ENCODE assay signal across 29 mouse cellular contexts in genomic region chrX:63136873-63137504, GRCm38 (mm10).
A peak's percentile ranks its signal among the peaks of the same experiment; 100 is the strongest.
DNase-seq lines count a peak whose midpoint lies in the region; ATAC-seq and TF ChIP-seq lines count a peak whose summit lies in the region.
"Had no signal": no experiment of that assay in that cellular context is flagged by ENCODE, and none has a peak within 500 bp of the region (broad histone marks: within the 10 kb centered on the region; RNA-seq: fewer than 3 reads in every experiment).

No protein-coding gene starts in this region.

- TF ChIP-seq CTCF in hindbrain, postnatal 0 days (IDR thresholded peaks at IDR 0.05; ENCODE audit: low read depth), result no peak

- no peaks in the 10 kb centered on the region for H3K9me3 ChIP-seq in hindbrain, postnatal 0 days (ENCODE audit: low read length)
- H3K9me3 ChIP-seq in hindbrain, embryonic 12.5 days (replicated peaks), result no peaks in the 10 kb centered on the region
- H3K9me3 ChIP-seq in intestine, embryonic 15.5 days, result no peaks in the 10 kb centered on the region
- H3K9me3 ChIP-seq: forebrain, embryonic 13.5 days; heart, embryonic 13.5 days; hindbrain, embryonic 13.5 days; limb, embryonic 10.5 days; liver, embryonic 15.5 days; lung, embryonic 15.5 days; stomach, embryonic 15.5 days had no signal

- ATAC-seq in hindbrain, postnatal 0 days, result no peak
- ATAC-seq in hindbrain, embryonic 12.5 days (ENCODE audit: low FRiP score), result no peak
- no peak for ATAC-seq in intestine, embryonic 15.5 days
- ATAC-seq: forebrain, embryonic 13.5 days; midbrain, embryonic 16.5 days; Patski had no signal

- no peak overlapping the region for H3K4me2 ChIP-seq in hindbrain, postnatal 0 days (ENCODE audit: low read depth, low read length)
- no peak overlapping the region for H3K4me2 ChIP-seq in hindbrain, embryonic 12.5 days (replicated peaks)
- H3K4me2 ChIP-seq in intestine, embryonic 15.5 days (replicated peaks), result no peak overlapping the region
- H3K4me2 ChIP-seq: forebrain, embryonic 13.5 days; heart, embryonic 13.5 days; hindbrain, embryonic 13.5 days; liver, embryonic 15.5 days; lung, embryonic 15.5 days; stomach, embryonic 15.5 days had no signal

- H3K36me3 ChIP-seq in hindbrain, postnatal 0 days (ENCODE audit: insufficient read depth, low read length), result no peaks in the 10 kb centered on the region
- H3K36me3 ChIP-seq in hindbrain, embryonic 12.5 days, result no peaks in the 10 kb centered on the region
- H3K36me3 ChIP-seq in intestine, embryonic 15.5 days, result no peaks in the 10 kb centered on the region
- H3K36me3 ChIP-seq: heart, embryonic 13.5 days; hindbrain, embryonic 13.5 days; limb, embryonic 10.5 days; liver, embryonic 15.5 days; lung, embryonic 15.5 days; stomach, embryonic 15.5 days had no signal

- no peaks in the 10 kb centered on the region for H3K27me3 ChIP-seq in hindbrain, postnatal 0 days (ENCODE audit: insufficient read depth, low read length)
- no peaks in the 10 kb centered on the region for H3K27me3 ChIP-seq in hindbrain, embryonic 12.5 days
- H3K27me3 ChIP-seq in intestine, embryonic 15.5 days (replicated peaks), result no peaks in the 10 kb centered on the region
- H3K27me3 ChIP-seq: forebrain, embryonic 13.5 days; heart, embryonic 13.5 days; hindbrain, embryonic 13.5 days; liver, embryonic 15.5 days; lung, embryonic 15.5 days; Patski; stomach, embryonic 15.5 days had no signal

- peak; percentile 15 for DNase-seq in hindbrain, postnatal 0 days (ENCODE audit: low spot score)
- DNase-seq in brain, adult 2 months (ENCODE audit: low read depth, low spot score), result peak; percentile 91
- DNase-seq in cerebellum, adult 18-20 months, result peak; percentile 39 to 60
- DNase-seq in cerebellum, postnatal 14 days, result peak; percentile 31 to 68
- DNase-seq in ovary, postnatal 10 days (ENCODE audit: low spot score), result no peak
- DNase-seq in embryo, embryonic 9.5 days (ENCODE audit: extremely low spot score), result no peak
- DNase-seq: adrenal gland, adult 2 months; embryo, embryonic 11 days; gastrocnemius, postnatal 14 days; heart, adult 18-20 months; heart, postnatal 14 days; kidney, adult 9 months; kidney, postnatal 25 days; liver; right cerebral cortex, adult 18-20 months; thymus, adult 18-20 months; thymus, postnatal 4 days had no signal

- H3K9ac ChIP-seq in hindbrain, postnatal 0 days (replicated peaks; ENCODE audit: low read length), result no peak overlapping the region
- H3K9ac ChIP-seq in hindbrain, embryonic 12.5 days, result no peak overlapping the region
- H3K9ac ChIP-seq in intestine, embryonic 15.5 days, result no peak overlapping the region
- H3K9ac ChIP-seq: forebrain, embryonic 13.5 days; heart, embryonic 13.5 days; hindbrain, embryonic 13.5 days; liver, embryonic 15.5 days; lung, embryonic 15.5 days; stomach, embryonic 15.5 days had no signal

- H3K4me3 ChIP-seq in hindbrain, postnatal 0 days (ENCODE audit: low read length), result no peak overlapping the region
- no peak overlapping the region for H3K4me3 ChIP-seq in hindbrain, embryonic 12.5 days
- H3K4me3 ChIP-seq in intestine, embryonic 15.5 days (replicated peaks), result no peak overlapping the region
- H3K4me3 ChIP-seq: forebrain, embryonic 13.5 days; heart, embryonic 13.5 days; hindbrain, embryonic 13.5 days; limb, embryonic 10.5 days; liver, embryonic 15.5 days; lung, embryonic 15.5 days; stomach, embryonic 15.5 days had no signal

- H3K27ac ChIP-seq in hindbrain, postnatal 0 days, result no peak overlapping the region
- H3K27ac ChIP-seq in hindbrain, embryonic 12.5 days, result no peak overlapping the region
- H3K27ac ChIP-seq in intestine, embryonic 15.5 days, result no peak overlapping the region
- H3K27ac ChIP-seq: forebrain, embryonic 13.5 days; heart, embryonic 13.5 days; hindbrain, embryonic 13.5 days; limb, embryonic 10.5 days; liver, embryonic 15.5 days; lung, embryonic 15.5 days; macrophage; stomach, embryonic 15.5 days had no signal

- H3K4me1 ChIP-seq in hindbrain, postnatal 0 days (ENCODE audit: insufficient read depth, low read length), result no peaks in the 10 kb centered on the region
- no peaks in the 10 kb centered on the region for H3K4me1 ChIP-seq in hindbrain, embryonic 12.5 days
- no peaks in the 10 kb centered on the region for H3K4me1 ChIP-seq in intestine, embryonic 15.5 days (replicated peaks)
- H3K4me1 ChIP-seq: forebrain, embryonic 13.5 days; heart, embryonic 13.5 days; hindbrain, embryonic 13.5 days; limb, embryonic 10.5 days; liver, embryonic 15.5 days; lung, embryonic 15.5 days; stomach, embryonic 15.5 days had no signal

Comparison
In these comparisons a context has a peak if more than half of its experiments do, and no peak if none do; other contexts are left out.
1. DNase-seq: peak in hindbrain, postnatal 0 days (single experiment), brain, adult 2 months (single experiment), cerebellum, adult 18-20 months (2 of 2) and cerebellum, postnatal 14 days (2 of 2); none in ovary, postnatal 10 days (single experiment) and embryo, embryonic 9.5 days (single experiment).